Mouse (Mus musculus): ENCODE results near the gene Gm21969.

DNA sequence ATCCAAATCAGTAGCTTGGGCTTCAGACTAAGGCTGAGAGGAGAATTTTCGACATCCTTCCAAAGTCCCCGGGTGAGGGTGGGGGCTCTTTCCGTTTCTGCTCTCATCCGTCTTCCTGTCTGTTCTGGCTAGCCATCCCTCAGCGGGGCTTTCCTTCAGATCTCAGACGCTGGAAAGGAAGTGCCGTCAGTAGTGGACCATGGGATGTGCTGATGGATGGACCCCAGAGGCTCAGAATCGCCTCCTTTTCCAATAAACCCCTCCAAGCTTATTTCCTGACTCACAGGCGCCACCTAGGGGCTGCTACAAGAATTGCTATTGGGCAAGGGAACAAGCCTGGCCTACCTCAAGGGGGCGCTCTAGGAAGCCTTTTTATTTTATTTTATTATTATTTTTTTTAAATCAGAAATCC is 8.6 kb downstream of the Gm21969 start:
- TF ChIP-seq CTCF (IDR thresholded peaks at IDR 0.05; ENCODE audit: insufficient read depth, low read length) (peak; percentile 85), POLR2A (IDR thresholded peaks at IDR 0.05; ENCODE audit: borderline replicate concordance, extremely low read depth, low read depth, low read length) (no peak)
